Mouse (Mus musculus) cerebellum, adult 2 months (tissue): ENCODE results near the gene Atxn1. TPM values are rescaled to one million over a fixed set of nuclear protein-coding genes. Genes with fewer than 3 reads are reported as not detected.

Experiments
- DNase-seq, 2 experiments: peaks; one replicate each; pipeline ENCODE4 v3.0.0; 2021
- H3K27ac ChIP-seq: fragments of 200-500 bp; 2 replicates; pipeline ENCODE4 v1.5.1; 2012; ENCODE audit warnings: low read length, control low read depth, inconsistent platforms; ENCODE audit not compliant: insufficient read depth
- H3K27me3 ChIP-seq: fragments of 200-500 bp; 2 replicates; pipeline ENCODE4 v1.6.1; 2012; ENCODE audit warnings: inconsistent platforms, mild to moderate bottlenecking, low read length, moderate library complexity; ENCODE audit not compliant: control insufficient read depth, insufficient read depth
- H3K4me1 ChIP-seq: fragments of 200-500 bp; 2 replicates; pipeline ENCODE4 v1.6.1; 2011; ENCODE audit warnings: low read length; ENCODE audit not compliant: control insufficient read depth, insufficient read depth
- H3K4me3 ChIP-seq: fragments of 200-500 bp; replicated peaks from 2 replicates; pipeline ENCODE3; 2011; ENCODE audit warnings: mild to moderate bottlenecking, low read depth, low read length, control low read depth; ENCODE audit not compliant: insufficient read depth
- CTCF ChIP-seq: fragments of 200-500 bp; IDR thresholded peaks from 2 replicates; pipeline ENCODE4 v1.5.1; 2011; ENCODE audit warnings: low read depth, mild to moderate bottlenecking, control low read depth, low read length, moderate library complexity, borderline replicate concordance; ENCODE audit not compliant: insufficient read depth
- POLR2A ChIP-seq: fragments of 200-500 bp; IDR thresholded peaks from 2 replicates; pipeline ENCODE4 v1.6.1; 2011; ENCODE audit warnings: low read length, control low read depth, borderline replicate concordance; ENCODE audit not compliant: insufficient read depth
- WGBS: fragments of 180-500 bp; shearing (Covaris S2); methylation state at CpG from one replicate; pipeline ENCODE4 v1.1.7; 2018; 5-methylcytosine and 5-hydroxymethylcytosine counted together
- polyA plus RNA-seq: library from polyadenylated mRNA; depleted of rRNA; stranded (reverse); fragments of >200 nt; gene quantifications from 2 replicates; pipeline ENCODE4 v1.2.3, GENCODE M21; 2012

Atxn1 gene
- polyA plus RNA-seq, 1 experiment: 16.9 TPM

DNA sequence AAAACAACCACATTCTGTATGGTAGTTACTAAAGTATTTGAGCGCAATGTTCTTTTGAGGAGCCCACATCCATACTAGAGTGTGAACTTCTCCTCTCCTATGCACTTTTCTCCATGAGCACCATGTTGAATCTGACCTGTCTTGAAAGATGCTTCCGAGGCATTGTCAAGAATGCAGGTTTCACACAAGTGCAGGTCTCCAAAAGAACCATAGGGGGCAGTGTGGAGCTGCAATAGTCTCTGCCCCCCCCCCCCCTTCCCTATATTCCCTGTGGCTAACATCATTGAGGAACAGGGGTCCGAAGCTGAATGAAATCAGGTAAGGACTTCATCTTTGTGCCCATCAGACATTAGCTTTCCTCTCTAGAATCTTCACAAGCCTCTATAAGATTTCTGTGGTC is 332.7 kb downstream of the Atxn1 start:
- peak; percentile 30; the same call in 1 of the 2 replicates for TF ChIP-seq CTCF
- TF ChIP-seq POLR2A: no peak
- no peaks in the 10 kb centered on the region; the same call in 1 of the 2 replicates for H3K4me1 ChIP-seq
- H3K27me3 ChIP-seq: no peaks in the 10 kb centered on the region
- 78% methylated on average over 3 of the region's 3 CpGs for WGBS
- H3K4me3 ChIP-seq: no peak overlapping the region
- DNase-seq: no peak
- H3K27ac ChIP-seq: no peak overlapping the region

DNA sequence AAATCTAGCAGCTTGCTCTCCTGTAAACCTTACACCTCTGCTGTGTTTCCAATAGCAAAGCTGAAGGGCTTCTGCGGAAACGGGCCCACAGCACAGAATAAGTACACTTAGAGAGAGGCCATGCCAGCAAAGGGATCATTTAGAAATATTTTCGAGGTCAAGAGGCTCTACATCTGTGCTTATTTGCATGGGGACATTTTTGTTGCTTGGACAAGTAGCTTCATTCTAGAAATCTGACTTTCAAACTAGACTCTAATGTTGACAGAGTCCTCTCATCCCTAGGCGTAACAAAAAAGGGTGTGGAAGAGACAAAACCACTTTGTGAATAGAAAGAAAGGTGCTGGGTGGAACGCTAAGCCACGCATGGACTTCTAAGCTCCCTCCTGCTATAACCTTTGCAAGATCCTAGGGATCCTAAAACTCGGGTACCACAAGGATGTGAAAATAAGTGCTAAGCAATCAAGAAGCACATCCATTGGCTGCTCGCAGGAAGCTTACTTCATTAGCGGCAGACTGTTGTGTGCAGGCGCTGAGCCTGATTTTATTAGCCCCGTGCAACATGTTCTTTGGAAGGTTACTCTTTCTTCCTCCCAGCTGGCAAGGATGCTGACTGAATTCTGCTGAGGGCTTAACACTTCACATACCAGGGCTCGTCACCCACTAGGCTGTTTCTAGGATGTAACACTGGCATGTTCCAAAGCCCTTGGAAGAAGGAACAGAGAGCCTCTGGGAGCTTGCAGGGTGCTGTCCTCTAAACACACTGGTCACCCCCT is 334.1 kb downstream of the Atxn1 start:
- DNase-seq: no peak
- no peaks in the 10 kb centered on the region; the same call in 1 of the 2 replicates for H3K4me1 ChIP-seq
- no peaks in the 10 kb centered on the region for H3K27me3 ChIP-seq
- no peak overlapping the region for H3K27ac ChIP-seq
- TF ChIP-seq POLR2A (no peak), CTCF (no peak)
- H3K4me3 ChIP-seq: no peak overlapping the region
- 77% methylated on average over 12 of the region's 12 CpGs for WGBS

GRCm38 (mm10) chr13:45629750-45630149 is 335.1 kb downstream of the Atxn1 start:
- H3K4me1 ChIP-seq: no peaks in the 10 kb centered on the region; the same call in 1 of the 2 replicates
- WGBS: 88% methylated on average over 1 of the region's 1 CpGs
- TF ChIP-seq POLR2A: no peak
- TF ChIP-seq CTCF: no peak
- DNase-seq: no peak
- no peaks in the 10 kb centered on the region for H3K27me3 ChIP-seq
- no peak overlapping the region for H3K27ac ChIP-seq
- no peak overlapping the region for H3K4me3 ChIP-seq

GRCm38 (mm10) chr13:45628341-45628740 is 336.5 kb downstream of the Atxn1 start:
- no peak for DNase-seq
- Histone ChIP-seq H3K4me3 (no peak overlapping the region), H3K27me3 (no peaks in the 10 kb centered on the region), H3K4me1 (no peaks in the 10 kb centered on the region; the same call in 1 of the 2 replicates), H3K27ac (no peak overlapping the region)
- 90% methylated on average over 8 of the region's 8 CpGs for WGBS
- TF ChIP-seq POLR2A (no peak), CTCF (no peak)

DNA sequence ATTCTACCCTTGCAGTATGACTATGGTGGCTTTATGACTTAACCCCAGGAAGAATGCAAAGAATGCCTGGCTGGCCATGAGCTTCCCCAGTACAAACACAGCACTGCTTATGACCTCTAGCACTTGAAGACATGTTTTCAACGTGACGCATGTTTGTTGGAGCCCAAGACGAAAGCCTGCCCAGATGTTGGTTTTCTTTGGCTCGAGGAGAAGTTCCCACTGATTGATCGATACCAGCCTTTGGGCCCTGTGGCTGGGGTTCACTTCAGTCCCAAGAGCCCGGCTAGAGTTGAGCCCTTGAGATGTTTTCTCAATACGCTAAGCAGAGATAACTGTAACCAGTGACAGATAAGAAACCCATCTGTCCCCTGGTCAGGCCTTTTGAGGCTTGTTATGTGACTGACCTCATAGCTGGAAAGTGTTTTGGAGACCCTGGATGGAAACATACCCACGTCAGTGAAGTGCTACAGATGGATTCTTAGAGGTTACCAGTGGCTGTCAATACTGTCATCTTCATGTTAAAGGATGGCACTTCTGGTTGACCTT is 337.5 kb downstream of the Atxn1 start:
- no peak for DNase-seq
- WGBS: 90% methylated on average over 8 of the region's 8 CpGs
- H3K4me3 ChIP-seq: no peak overlapping the region
- TF ChIP-seq CTCF (no peak), POLR2A (no peak)
- no peak overlapping the region for H3K27ac ChIP-seq
- no peaks in the 10 kb centered on the region for H3K27me3 ChIP-seq
- H3K4me1 ChIP-seq: no peaks in the 10 kb centered on the region; the same call in 1 of the 2 replicates

DNA sequence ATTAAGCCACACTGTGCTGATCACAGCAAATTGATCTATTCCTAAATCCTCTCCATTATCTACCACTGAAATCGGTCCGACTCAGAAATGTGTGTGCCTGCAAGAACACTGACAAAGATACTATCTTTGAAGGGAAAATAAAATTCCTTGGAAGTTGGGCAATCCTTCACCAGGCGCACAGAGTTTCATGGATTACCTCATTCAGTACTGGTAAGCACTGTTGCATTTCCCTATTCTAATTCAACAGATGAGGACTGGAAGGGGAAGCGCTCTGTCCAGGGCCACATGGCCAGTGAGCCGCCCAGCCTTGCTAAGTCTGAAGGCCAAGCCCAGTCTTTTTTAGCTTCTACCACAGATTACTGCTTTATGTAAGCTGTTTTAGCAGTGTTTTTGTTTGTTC is 339.1 kb downstream of the Atxn1 start:
- Histone ChIP-seq H3K4me1 (no peaks in the 10 kb centered on the region), H3K27me3 (no peaks in the 10 kb centered on the region), H3K27ac (no peak overlapping the region), H3K4me3 (no peak overlapping the region)
- no peak for DNase-seq
- no peak for TF ChIP-seq POLR2A
- TF ChIP-seq CTCF: no peak
- 97% methylated on average over 5 of the region's 5 CpGs for WGBS

- no peaks in the 10 kb centered on the region for H3K4me1 ChIP-seq
- no peak overlapping the region for H3K27ac ChIP-seq
- TF ChIP-seq CTCF (no peak), POLR2A (no peak)
- WGBS: 71% methylated on average over 1 of the region's 1 CpGs
- no peak for DNase-seq
- H3K27me3 ChIP-seq: no peaks in the 10 kb centered on the region
- H3K4me3 ChIP-seq: no peak overlapping the region
These were observed 341.0 kb downstream of the Atxn1 start for GRCm38 (mm10) chr13:45623846-45624245.
